Mouse (Mus musculus) G1E (cell line): ENCODE results near the gene Plbd2. TPM values are rescaled to one million over a fixed set of nuclear protein-coding genes. Genes with fewer than 3 reads are reported as not detected.

Experiments
- ATAC-seq: 2 replicates; pipeline ENCODE4 v1.8.0; 2016; ENCODE audit warnings: mild to moderate bottlenecking; ENCODE audit not compliant: insufficient number of reproducible peaks, poor library complexity, low FRiP score, severe bottlenecking; ENCODE audit errors: extremely low read depth
- DNase-seq: peaks from one replicate; pipeline ENCODE4 v3.0.0; 2012; ENCODE audit warnings: low spot score
- H3K27me3 ChIP-seq: 2 replicates; pipeline ENCODE4 v1.6.1; 2012; ENCODE audit warnings: mild to moderate bottlenecking, low read length, inconsistent platforms; ENCODE audit not compliant: insufficient read depth
- H3K36me3 ChIP-seq: replicated peaks from 2 replicates; pipeline ENCODE3; 2012; ENCODE audit warnings: mild to moderate bottlenecking, inconsistent platforms
- H3K4me1 ChIP-seq: 2 replicates; pipeline ENCODE4 v1.6.1; 2012; ENCODE audit warnings: low read depth, low read length, inconsistent platforms, mixed read lengths; ENCODE audit not compliant: insufficient read depth
- H3K4me3 ChIP-seq: 2 replicates; pipeline ENCODE4 v1.5.1; 2012; ENCODE audit warnings: low read depth, mild to moderate bottlenecking, inconsistent platforms, low read length, moderate library complexity, mixed read lengths
- H3K9me3 ChIP-seq: replicated peaks from 2 replicates; pipeline ENCODE4 v1.6.1; 2012; ENCODE audit warnings: inconsistent platforms
- CTCF ChIP-seq: IDR thresholded peaks from 2 replicates; pipeline ENCODE4 v1.5.1; 2012; ENCODE audit warnings: low read depth, low read length, inconsistent platforms, mixed read lengths
- GATA1 ChIP-seq: IDR thresholded peaks from 2 replicates; pipeline ENCODE4 v1.6.1; 2012; ENCODE audit warnings: borderline replicate concordance, low read length, inconsistent platforms, mixed read lengths
- GATA2 ChIP-seq: IDR thresholded peaks from 2 replicates; pipeline ENCODE4 v1.6.1; 2012; ENCODE audit warnings: low read depth, low read length, inconsistent platforms, borderline replicate concordance
- POLR2AphosphoS5 ChIP-seq: IDR thresholded peaks from 2 replicates; pipeline ENCODE4 v1.6.1; 2012; ENCODE audit warnings: low read depth, low read length, inconsistent platforms; ENCODE audit not compliant: insufficient replicate concordance
- TAL1 ChIP-seq: conservative IDR thresholded peaks from 2 replicates; pipeline ENCODE4 v1.6.1; 2012; ENCODE audit warnings: low read depth, low read length, inconsistent platforms, mixed read lengths
- polyA plus RNA-seq: library from polyadenylated mRNA; stranded (reverse); fragments of >175 nt; gene quantifications from 2 replicates; pipeline ENCODE4 v1.2.3, GENCODE M21; 2012
- total RNA-seq, 2 experiments: library from RNA; stranded (forward) in 1 of 2; stranded (reverse) in 1 of 2; fragments of 200-1000 nt in 1 of 2; fragments of >200 nt in 1 of 2; fragmentation: Nextera tagmentation in 1 of 2; gene quantifications; 2 replicates each; pipeline ENCODE4 v1.2.3; 2014 to 2017

The Plbd2 gene
- total and polyA plus RNA-seq, 3 experiments = 8.7 to 26.1 (median 13.2) TPM

GRCm38 (mm10) chr5:120524736-120525135 lies 21.3 kb upstream of the Plbd2 start:
- Histone ChIP-seq H3K4me1 (peaks cover 10% of the 10 kb centered on the region; the same call in 1 of the 2 replicates), H3K27me3 (no peaks in the 10 kb centered on the region), H3K36me3 (peaks cover 71% of the 10 kb centered on the region), H3K4me3 (no peak overlapping the region), H3K9me3 (no peaks in the 10 kb centered on the region)
- DNase-seq (no peak), ATAC-seq (no peak)
- no peak for TF ChIP-seq GATA1
- no peak for TF ChIP-seq CTCF
- TF ChIP-seq GATA2 = no peak
- no peak for TF ChIP-seq POLR2AphosphoS5
- no peak for TF ChIP-seq TAL1

GRCm38 (mm10) chr5:120522649-120523048 lies 19.2 kb upstream of the Plbd2 start:
- Histone ChIP-seq H3K4me3 (no peak overlapping the region), H3K27me3 (no peaks in the 10 kb centered on the region), H3K36me3 (peaks cover 63% of the 10 kb centered on the region), H3K9me3 (no peaks in the 10 kb centered on the region), H3K4me1 (peaks cover 13% of the 10 kb centered on the region)
- TF ChIP-seq GATA2 (no peak), TAL1 (no peak), POLR2AphosphoS5 (no peak), GATA1 (no peak), CTCF (no peak)
- DNase-seq (no peak), ATAC-seq (0 out of 2 replicates have a peak, but pooled peaks have one; percentile 22)

GRCm38 (mm10) chr5:120517552-120517951 lies 14.1 kb upstream of the Plbd2 start:
- Histone ChIP-seq H3K27me3 (no peaks in the 10 kb centered on the region; the same call in 1 of the 2 replicates), H3K4me3 (no peak overlapping the region), H3K36me3 (peaks cover 52% of the 10 kb centered on the region), H3K4me1 (peaks cover 50% of the 10 kb centered on the region), H3K9me3 (no peaks in the 10 kb centered on the region)
- ATAC-seq (0 out of 2 replicates have a peak, but pooled peaks have one; percentile 36), DNase-seq (no peak)
- TF ChIP-seq CTCF (no peak), POLR2AphosphoS5 (no peak)

- peaks cover 59% of the 10 kb centered on the region for H3K4me1 ChIP-seq
- no peak for TF ChIP-seq GATA2
- TF ChIP-seq CTCF = no peak
- no peak for TF ChIP-seq TAL1
- no peak for TF ChIP-seq GATA1
- TF ChIP-seq POLR2AphosphoS5 = no peak
- H3K9me3 ChIP-seq = no peaks in the 10 kb centered on the region
- H3K27me3 ChIP-seq = no peaks in the 10 kb centered on the region; the same call in 1 of the 2 replicates
- peaks cover 40% of the 10 kb centered on the region for H3K36me3 ChIP-seq
- DNase-seq = no peak
- peak; percentile 69 for ATAC-seq
- peak overlapping the region; percentile 13; the same call in 1 of the 2 replicates for H3K4me3 ChIP-seq
Observed at GRCm38 (mm10) chr5:120516221-120516984, 13.0 kb upstream of the Plbd2 start.

GRCm38 (mm10) chr5:120515451-120515850 lies 12.0 kb upstream of the Plbd2 start:
- Histone ChIP-seq H3K4me3 (no peak overlapping the region), H3K9me3 (no peaks in the 10 kb centered on the region), H3K36me3 (peaks cover 32% of the 10 kb centered on the region), H3K4me1 (peaks cover 65% of the 10 kb centered on the region), H3K27me3 (no peaks in the 10 kb centered on the region; the same call in 1 of the 2 replicates)
- ATAC-seq (no peak), DNase-seq (no peak)
- no peak for TF ChIP-seq GATA2
- TF ChIP-seq GATA1 = no peak
- no peak for TF ChIP-seq TAL1
- TF ChIP-seq CTCF = no peak
- no peak for TF ChIP-seq POLR2AphosphoS5

GRCm38 (mm10) chr5:120514754-120515153 lies 11.3 kb upstream of the Plbd2 start:
- no peak for TF ChIP-seq GATA2
- no peak for TF ChIP-seq GATA1
- TF ChIP-seq TAL1 = no peak
- no peak for TF ChIP-seq POLR2AphosphoS5
- TF ChIP-seq CTCF = no peak
- Histone ChIP-seq H3K27me3 (no peaks in the 10 kb centered on the region; the same call in 1 of the 2 replicates), H3K4me3 (no peak overlapping the region), H3K9me3 (no peaks in the 10 kb centered on the region), H3K4me1 (peaks cover 67% of the 10 kb centered on the region), H3K36me3 (peaks cover 27% of the 10 kb centered on the region)
- DNase-seq = no peak
- no peak for ATAC-seq
